Mouse (Mus musculus) neural tube, postnatal 0 days (tissue): Measurements from ENCODE around the gene Selenon. TPM values are rescaled to one million over a fixed set of nuclear protein-coding genes. Genes with fewer than 3 reads are reported as not detected.

ENCODE experiments used
- microRNA-seq: library from miRNA; unstranded; fragments of <30 nt; microRNA quantifications from one replicate; pipeline ENCODE4, GENCODE M21; 2016
- polyA plus RNA-seq: library from polyadenylated mRNA; unstranded; fragments of >200 nt; fragmentation: Nextera tagmentation; extraction: Ambion mirVana; gene quantifications from 2 replicates; pipeline ENCODE4 v1.2.1, GENCODE M21; 2015

Selenon gene
- polyA plus RNA-seq: 15.5 and 17.2 TPM in 2 replicates

DNA sequence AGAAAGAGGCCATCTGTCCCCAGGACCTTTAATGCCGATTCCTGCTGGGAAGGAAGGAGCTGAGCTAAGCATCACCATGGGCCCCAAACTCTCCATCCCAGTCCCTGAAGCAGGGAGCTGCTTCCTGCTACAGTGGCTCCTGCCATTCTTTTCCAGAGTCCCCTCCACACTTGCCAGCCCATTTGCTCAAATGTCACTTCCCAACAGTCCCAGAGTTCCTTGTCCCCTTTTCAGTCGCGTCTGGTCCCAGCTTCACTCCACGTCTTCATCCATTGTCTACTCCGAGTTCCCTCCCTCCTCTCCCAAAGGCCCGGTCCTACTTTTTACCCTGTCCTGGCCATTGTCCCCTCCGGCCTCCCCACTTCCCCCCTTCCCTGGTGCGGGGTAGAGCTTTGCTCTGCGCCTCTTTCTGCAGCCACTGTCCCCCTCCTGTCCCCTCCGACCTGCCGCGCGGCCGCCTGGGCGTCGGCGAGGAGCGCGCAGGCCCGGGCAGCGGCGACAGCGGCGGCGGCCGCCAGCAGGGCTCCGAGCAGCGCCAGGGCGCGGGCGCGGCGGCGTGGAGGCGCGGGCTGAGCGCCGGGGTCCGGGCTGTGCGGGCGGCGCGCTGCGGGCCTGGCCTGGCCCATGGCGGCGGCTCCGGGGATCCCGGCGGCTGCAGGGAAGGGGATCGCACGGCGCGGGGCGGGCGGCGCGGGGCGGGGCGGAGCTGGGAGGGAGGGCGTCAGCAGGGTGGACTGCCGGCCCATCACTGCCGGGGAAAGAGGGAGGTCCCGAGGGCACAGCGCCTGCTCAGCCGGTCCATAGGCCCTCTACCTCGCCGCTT is at the start of gene Selenon:
TSS of gene Selenon (minus strand) at position 673 of the 823 bp plus-strand sequence.

GRCm38 (mm10) chr4:134534932-134535786 is 16.8 kb downstream of the Selenon start, which contains the start of gene Mtfr1l:
Gene Mtfr1l (minus strand): TSS chr4:134535387.

DNA sequence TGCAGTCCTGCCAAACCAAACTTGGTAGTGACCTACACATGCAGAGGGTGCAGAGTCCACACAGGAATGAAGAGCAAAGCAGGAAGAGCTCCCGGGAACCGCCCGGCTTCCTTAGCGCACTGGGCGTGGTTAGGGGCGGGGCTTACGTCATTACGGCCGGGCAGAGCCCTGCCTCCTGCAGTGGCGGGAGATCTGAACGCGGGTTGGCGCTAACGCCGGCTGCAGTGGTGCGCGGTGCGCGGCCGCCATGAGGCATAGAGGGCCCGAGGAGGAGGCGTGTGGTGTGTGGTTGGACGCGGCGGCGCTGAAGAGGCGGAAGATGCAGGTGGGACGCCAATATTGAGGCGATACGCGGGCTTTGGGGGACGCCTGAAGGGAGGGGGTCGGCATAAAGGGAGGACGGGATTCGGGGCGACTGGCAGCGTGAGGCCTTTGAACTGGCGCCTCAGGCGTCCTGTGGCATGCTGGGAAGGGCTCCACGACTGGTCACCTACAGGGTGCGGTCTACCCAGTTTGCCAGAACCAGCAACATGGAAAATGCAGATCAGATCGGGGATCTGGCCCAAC is 41.0 kb downstream of the Selenon start, which contains the start of gene Aunip:
TSS of gene Aunip (plus strand) at position 155 of the 567 bp plus-strand sequence.

GRCm38 (mm10) chr4:134496595-134497210 is 55.3 kb downstream of the Selenon start, which contains the start of gene Paqr7:
Gene Paqr7 (plus strand): TSS chr4:134496697.

Small RNA genes lying within 50 kb of the gene (microRNA-seq; reads per million reads assigned to microRNA genes)
- not detected for gene Mir6403

Other genes with a start within 250 kb of the Selenon start
- 1.4 and 1.6 TPM in 2 replicates for gene Trim63, start 237.0 kb downstream of the Selenon start, polyA plus RNA-seq
- gene Slc30a2, start 209.0 kb downstream of the Selenon start, polyA plus RNA-seq: 0.25 TPM in 2 replicates
- gene Extl1, start 168.3 kb downstream of the Selenon start, polyA plus RNA-seq: 0.88 and 0.94 TPM in 2 replicates
- 4.7 and 5.7 TPM in 2 replicates for gene Pafah2, start 155.8 kb downstream of the Selenon start, polyA plus RNA-seq
- 2,472 and 2,758 TPM in 2 replicates for gene Stmn1, start 83.8 kb downstream of the Selenon start, polyA plus RNA-seq
- gene Paqr7, start 55.5 kb downstream of the Selenon start, polyA plus RNA-seq: 54.5 and 54.7 TPM in 2 replicates
- gene Aunip, start 41.2 kb downstream of the Selenon start, polyA plus RNA-seq: 1.1 and 1.7 TPM in 2 replicates
- 174 and 179 TPM in 2 replicates for gene Mtfr1l, start 16.8 kb downstream of the Selenon start, polyA plus RNA-seq
- gene Man1c1, start 152.1 kb upstream of the Selenon start, polyA plus RNA-seq: 6.7 and 6.8 TPM in 2 replicates
- gene Ldlrap1, start 215.9 kb upstream of the Selenon start, polyA plus RNA-seq: 2.9 and 3.8 TPM in 2 replicates